Mouse (Mus musculus): ENCODE measurements around the gene Nat10.

- TF ChIP-seq CTCF (IDR thresholded peaks at IDR 0.05; ENCODE audit: low read depth, low read length) (no peak), GATA1 (IDR thresholded peaks at IDR 0.05; ENCODE audit: borderline replicate concordance, low read length) (no peak), TAL1 (conservative IDR thresholded peaks at IDR 0.05; ENCODE audit: low read depth, low read length) (no peak), GATA2 (IDR thresholded peaks at IDR 0.05; ENCODE audit: borderline replicate concordance, low read depth, low read length) (no peak), POLR2AphosphoS5 (IDR thresholded peaks at IDR 0.05; ENCODE audit: insufficient replicate concordance, low read depth, low read length) (no peak)
Observed at GRCm38 (mm10) chr2:103784621-103785020, 23.6 kb upstream of the Nat10 start.
